Mouse (Mus musculus) liver, embryonic 14.5 days (tissue): ENCODE results near the gene Ccr9.

ENCODE experiments used
- CTCF ChIP-seq: IDR thresholded peaks from 2 replicates; pipeline ENCODE4 v1.5.1; 2016; ENCODE audit warnings: antibody characterized with exemption, low read depth, control low read depth
- EP300 ChIP-seq: IDR thresholded peaks from 2 replicates; pipeline ENCODE4 v1.6.1; 2016; ENCODE audit warnings: antibody characterized with exemption, low read depth

GRCm38 (mm10) chr9:123769532-123769931 is 91.3 kb downstream of the Ccr9 start:
- TF ChIP-seq CTCF = no peak
- TF ChIP-seq EP300 = no peak
